Mouse (Mus musculus) stomach, embryonic 14.5 days (tissue): ENCODE data around the gene Tgfbrap1. TPM values are rescaled to one million over a fixed set of nuclear protein-coding genes. Genes with fewer than 3 reads are reported as not detected.

Experiments used
- ATAC-seq: fragments of 200-750 bp; cut with Nextera tagmentation; 2 replicates; pipeline ENCODE4 v1.8.0; 2017; ENCODE audit warnings: low read depth, moderate TSS enrichment; ENCODE audit not compliant: insufficient number of reproducible peaks, insufficient read depth, low FRiP score
- H3K27ac ChIP-seq: fragments of 300-500 bp; sonication (generic); 2 replicates; pipeline ENCODE4 v1.5.1; 2014; ENCODE audit warnings: mild to moderate bottlenecking, low read length, moderate library complexity, mixed read lengths
- H3K27me3 ChIP-seq: fragments of 300-500 bp; sonication (generic); 2 replicates; pipeline ENCODE4 v1.6.1; 2014; ENCODE audit warnings: low read length, control low read depth, mixed read lengths; ENCODE audit not compliant: control insufficient read depth, insufficient read depth
- H3K36me3 ChIP-seq: fragments of 300-500 bp; sonication (generic); 2 replicates; pipeline ENCODE4 v1.6.1; 2014; ENCODE audit warnings: mild to moderate bottlenecking, control low read depth, low read length, moderate library complexity, mixed read lengths; ENCODE audit not compliant: control insufficient read depth, insufficient read depth
- H3K4me1 ChIP-seq: fragments of 300-500 bp; sonication (generic); 2 replicates; pipeline ENCODE4 v1.6.1; 2014; ENCODE audit warnings: low read length, control low read depth, mixed read lengths; ENCODE audit not compliant: control insufficient read depth, insufficient read depth
- H3K4me2 ChIP-seq: fragments of 300-500 bp; sonication (generic); replicated peaks from 2 replicates; pipeline ENCODE4 v1.6.1; 2014; ENCODE audit warnings: low read depth, low read length, control low read depth
- H3K4me3 ChIP-seq: fragments of 300-500 bp; sonication (generic); 2 replicates; pipeline ENCODE4 v1.5.1; 2014; ENCODE audit warnings: low read depth, low read length, control low read depth
- H3K9ac ChIP-seq: fragments of 300-500 bp; sonication (generic); replicated peaks from 2 replicates; pipeline ENCODE4 v1.6.1; 2014; ENCODE audit warnings: low read depth, mild to moderate bottlenecking, control low read depth, low read length, moderate library complexity, mixed read lengths
- H3K9me3 ChIP-seq: fragments of 300-500 bp; sonication (generic); 2 replicates; pipeline ENCODE4 v1.6.1; 2016; ENCODE audit warnings: low read depth, low read length, control low read depth; ENCODE audit not compliant: control insufficient read depth
- WGBS: fragments of 180-500 bp; shearing (Covaris S2); extraction: QIAGEN DNeasy Blood & Tissue Kit; methylation state at CpG from one replicate; pipeline ENCODE4 v1.1.7; 2014; 5-methylcytosine and 5-hydroxymethylcytosine counted together
- polyA plus RNA-seq: library from polyadenylated mRNA; unstranded; fragments of >200 nt; fragmentation: Nextera tagmentation; extraction: Ambion mirVana; gene quantifications from 2 replicates; pipeline ENCODE4 v1.2.1, GENCODE M21; 2014

Gene Tgfbrap1
- polyA plus RNA-seq, 1 experiment from 2014 or later, result 15.0 TPM

DNA sequence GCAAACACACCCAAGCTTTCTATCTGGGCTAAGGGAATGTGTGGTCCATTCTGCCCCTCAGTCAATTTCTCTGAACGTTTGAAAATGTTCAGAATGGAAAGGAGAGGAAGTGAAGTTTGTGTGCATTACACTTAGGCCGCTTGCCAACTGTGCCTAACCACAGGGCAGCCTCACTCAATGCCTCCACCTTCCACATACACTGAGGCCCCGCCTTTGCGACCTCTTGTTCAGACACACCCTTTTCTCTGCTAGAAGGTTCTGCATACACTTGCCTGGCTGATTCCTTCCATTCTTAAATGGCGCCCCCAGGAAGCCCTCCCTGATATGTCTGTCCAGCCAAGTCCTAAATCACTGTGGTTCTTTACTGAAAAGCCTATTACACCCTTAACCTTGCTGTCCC lies 27.7 kb downstream of the Tgfbrap1 start:
- Histone ChIP-seq H3K36me3 (no peaks in the 10 kb centered on the region; the same call in none of the 2 replicates), H3K27me3 (no peaks in the 10 kb centered on the region), H3K4me3 (no peak overlapping the region), H3K9me3 (no peaks in the 10 kb centered on the region), H3K27ac (no peak overlapping the region), H3K4me2 (no peak overlapping the region), H3K9ac (no peak overlapping the region), H3K4me1 (no peaks in the 10 kb centered on the region)
- WGBS, result 65% methylated on average over 5 of the region's 5 CpGs
- no peak for ATAC-seq

GRCm38 (mm10) chr1:43067551-43067950 lies 30.9 kb downstream of the Tgfbrap1 start:
- WGBS, result 71% methylated on average over 7 of the region's 7 CpGs
- Histone ChIP-seq H3K4me1 (no peaks in the 10 kb centered on the region), H3K36me3 (no peaks in the 10 kb centered on the region; the same call in none of the 2 replicates), H3K27me3 (no peaks in the 10 kb centered on the region), H3K9me3 (no peaks in the 10 kb centered on the region), H3K27ac (no peak overlapping the region), H3K9ac (no peak overlapping the region), H3K4me3 (no peak overlapping the region), H3K4me2 (no peak overlapping the region)
- ATAC-seq, result no peak

DNA sequence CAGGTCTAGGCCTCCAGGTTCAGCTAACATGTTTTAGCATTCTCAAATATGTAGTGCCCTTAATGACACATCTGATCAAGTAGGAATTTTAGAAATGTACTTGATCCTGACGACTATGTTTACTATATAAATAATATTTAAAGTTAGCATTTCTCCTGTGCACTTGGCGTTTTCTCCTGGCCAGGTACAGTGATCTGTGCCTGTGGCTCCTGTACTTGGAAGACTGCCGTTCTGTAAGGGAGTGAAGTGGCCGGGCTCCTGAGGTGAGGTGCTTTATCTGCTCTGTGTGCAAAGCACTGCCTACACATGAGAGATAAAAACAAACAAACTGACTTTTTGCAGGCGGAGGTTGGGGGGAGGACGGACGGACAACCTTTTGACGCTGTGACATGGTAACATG lies 31.9 kb downstream of the Tgfbrap1 start:
- 84% methylated on average over 8 of the region's 8 CpGs for WGBS
- no peak overlapping the region for H3K27ac ChIP-seq
- H3K27me3 ChIP-seq, result no peaks in the 10 kb centered on the region
- H3K36me3 ChIP-seq, result no peaks in the 10 kb centered on the region; the same call in none of the 2 replicates
- no peak overlapping the region for H3K4me2 ChIP-seq
- no peaks in the 10 kb centered on the region for H3K9me3 ChIP-seq
- H3K4me3 ChIP-seq, result no peak overlapping the region
- no peaks in the 10 kb centered on the region for H3K4me1 ChIP-seq
- no peak overlapping the region for H3K9ac ChIP-seq
- ATAC-seq, result no peak

DNA sequence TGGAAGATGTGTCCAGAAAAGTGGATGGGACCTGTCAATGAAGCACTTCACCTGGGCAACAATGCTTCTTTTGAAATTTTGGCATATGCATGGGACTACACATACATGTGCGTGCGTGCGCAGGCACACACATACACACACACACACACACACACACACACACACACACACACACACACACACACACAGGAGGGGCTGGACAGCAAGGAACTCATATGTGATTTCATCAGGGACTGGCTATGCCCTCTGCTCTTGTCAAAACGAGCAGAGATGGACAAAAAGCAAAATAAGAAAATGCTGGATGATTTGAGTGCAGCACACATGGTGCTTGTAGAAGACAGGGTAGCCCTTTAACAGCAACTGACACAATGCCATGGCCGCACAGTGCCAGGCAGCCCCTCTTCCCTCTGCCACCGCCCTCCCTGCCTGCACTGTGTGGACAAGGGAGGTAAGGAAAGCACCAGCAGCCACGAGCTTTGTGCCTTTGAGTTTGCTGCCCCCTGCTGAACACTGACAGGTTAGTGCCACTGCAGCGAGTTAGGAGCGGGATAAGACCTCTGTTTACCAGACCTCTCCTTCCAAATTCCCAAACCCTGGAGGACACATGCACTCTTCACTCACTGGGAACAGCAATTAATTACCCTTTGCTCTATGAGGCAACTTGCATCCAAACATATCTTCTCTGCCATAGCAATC lies 32.7 kb downstream of the Tgfbrap1 start:
- Histone ChIP-seq H3K36me3 (no peaks in the 10 kb centered on the region; the same call in 1 of the 2 replicates), H3K4me2 (no peak overlapping the region), H3K4me3 (no peak overlapping the region), H3K27ac (no peak overlapping the region), H3K9ac (no peak overlapping the region), H3K27me3 (no peaks in the 10 kb centered on the region), H3K9me3 (no peaks in the 10 kb centered on the region), H3K4me1 (no peaks in the 10 kb centered on the region)
- WGBS, result 53% methylated on average over 9 of the region's 9 CpGs
- ATAC-seq, result peak; percentile 72

GRCm38 (mm10) chr1:43051903-43052302 lies 46.5 kb downstream of the Tgfbrap1 start:
- Histone ChIP-seq H3K27me3 (no peaks in the 10 kb centered on the region), H3K4me2 (no peak overlapping the region), H3K36me3 (peaks cover 14% of the 10 kb centered on the region), H3K27ac (no peak overlapping the region), H3K9ac (no peak overlapping the region), H3K4me3 (no peak overlapping the region), H3K9me3 (no peaks in the 10 kb centered on the region), H3K4me1 (no peaks in the 10 kb centered on the region)
- ATAC-seq, result no peak
- 93% methylated on average over 5 of the region's 5 CpGs for WGBS

- 84% methylated on average over 10 of the region's 10 CpGs for WGBS
- Histone ChIP-seq H3K36me3 (peaks cover 7% of the 10 kb centered on the region; the same call in 1 of the 2 replicates), H3K4me2 (no peak overlapping the region), H3K9me3 (no peaks in the 10 kb centered on the region), H3K27ac (no peak overlapping the region), H3K4me3 (no peak overlapping the region), H3K9ac (no peak overlapping the region), H3K4me1 (no peaks in the 10 kb centered on the region), H3K27me3 (no peaks in the 10 kb centered on the region)
- ATAC-seq, result no peak
Measured at GRCm38 (mm10) chr1:43047811-43048210, 50.6 kb downstream of the Tgfbrap1 start.

GRCm38 (mm10) chr1:43046990-43047389 lies 51.4 kb downstream of the Tgfbrap1 start:
- 68% methylated on average over 2 of the region's 2 CpGs for WGBS
- no peak overlapping the region for H3K9ac ChIP-seq
- H3K27ac ChIP-seq, result no peak overlapping the region
- no peaks in the 10 kb centered on the region for H3K27me3 ChIP-seq
- no peaks in the 10 kb centered on the region for H3K9me3 ChIP-seq
- H3K4me2 ChIP-seq, result no peak overlapping the region
- ATAC-seq, result no peak
- no peak overlapping the region for H3K4me3 ChIP-seq
- H3K36me3 ChIP-seq, result peaks cover 7% of the 10 kb centered on the region; the same call in 1 of the 2 replicates
- H3K4me1 ChIP-seq, result no peaks in the 10 kb centered on the region

DNA sequence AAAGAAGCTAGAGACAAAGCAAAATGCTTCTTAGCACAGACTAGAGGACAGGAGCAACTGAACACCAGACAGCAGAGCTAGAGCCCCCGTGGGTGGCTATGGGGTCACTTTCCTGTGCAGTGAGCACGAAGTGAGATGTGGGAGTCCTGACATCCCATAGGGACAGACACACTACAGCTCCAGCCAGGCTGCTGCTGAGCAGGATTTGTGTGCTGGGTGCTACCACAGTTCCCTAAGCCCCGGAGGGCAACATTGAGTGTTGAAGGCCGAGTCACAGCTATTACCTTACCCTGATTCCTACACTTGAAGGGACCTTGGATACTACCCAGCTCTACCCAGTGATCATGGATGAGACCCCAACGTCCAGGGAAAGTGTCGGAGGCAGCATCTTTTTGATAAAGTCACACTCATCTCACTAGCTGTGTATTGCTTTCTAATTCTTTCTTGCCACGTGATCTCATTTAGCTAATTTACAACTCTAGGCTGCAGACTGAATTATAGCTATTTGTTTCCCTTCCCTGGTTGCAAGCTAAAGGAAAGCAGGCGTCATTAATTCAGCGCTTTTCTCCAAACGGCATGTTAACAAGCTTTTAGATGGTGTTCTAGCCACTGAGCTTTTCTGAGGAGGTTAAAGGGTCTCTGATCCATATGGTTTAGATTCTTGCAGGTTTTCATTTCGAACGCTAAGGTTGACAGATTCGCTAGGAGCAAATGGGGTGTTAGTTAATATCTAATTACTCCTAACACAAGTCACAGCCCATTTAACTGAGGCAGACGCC lies 53.0 kb downstream of the Tgfbrap1 start:
- peaks cover 3% of the 10 kb centered on the region; the same call in 1 of the 2 replicates for H3K36me3 ChIP-seq
- no peaks in the 10 kb centered on the region for H3K4me1 ChIP-seq
- ATAC-seq, result no peak
- WGBS, result 77% methylated on average over 14 of the region's 14 CpGs
- H3K27ac ChIP-seq, result no peak overlapping the region
- no peak overlapping the region for H3K4me2 ChIP-seq
- no peaks in the 10 kb centered on the region for H3K27me3 ChIP-seq
- H3K9ac ChIP-seq, result no peak overlapping the region
- no peak overlapping the region for H3K4me3 ChIP-seq
- H3K9me3 ChIP-seq, result no peaks in the 10 kb centered on the region
